Mouse (Mus musculus) erythroblast, embryonic 14.5 days (primary cell): ENCODE measurements at regions not wholly inside any gene's neighbourhood (a gene's known extent, or its start where the extent isn't known, plus 50 kb on each side); places are given as distances from the start of the nearest gene placed in this dataset.

Source experiments
- GATA1 ChIP-seq: IDR thresholded peaks from 2 replicates; pipeline ENCODE4 v1.6.1; 2012; ENCODE audit warnings: low read length, inconsistent platforms, mixed read lengths
- TAL1 ChIP-seq: IDR thresholded peaks from 3 replicates; pipeline ENCODE4 v1.6.1; 2012; ENCODE audit warnings: low read length, inconsistent platforms, mixed read lengths

- TF ChIP-seq GATA1 (no peak), TAL1 (no peak)
These were observed 751.9 kb downstream of the Bcl11a start for GRCm38 (mm10) chr11:24829578-24830401.
